Mouse (Mus musculus) neural tube, embryonic 14.5 days (tissue): ENCODE measurements at regions not wholly inside any gene's neighbourhood (a gene's known extent, or its start where the extent isn't known, plus 50 kb on each side); places are given as distances from the start of the nearest gene placed in this dataset.

Experiments
- ATAC-seq: fragments of 200-750 bp; cut with Nextera tagmentation; 2 replicates; pipeline ENCODE4 v1.8.0; 2017; ENCODE audit warnings: low read depth, mild to moderate bottlenecking, moderate TSS enrichment, moderate library complexity
- H3K27ac ChIP-seq: fragments of 300-500 bp; sonication (generic); 2 replicates; pipeline ENCODE4 v1.5.1; 2014; ENCODE audit warnings: low read depth, mild to moderate bottlenecking, control low read depth, low read length, moderate library complexity, mixed read lengths
- H3K27me3 ChIP-seq: fragments of 300-500 bp; sonication (generic); 2 replicates; pipeline ENCODE4 v1.6.1; 2014; ENCODE audit warnings: low read length; ENCODE audit not compliant: control insufficient read depth, insufficient read depth
- H3K36me3 ChIP-seq: fragments of 300-500 bp; sonication (generic); 2 replicates; pipeline ENCODE4 v1.6.1; 2014; ENCODE audit warnings: low read length, mixed read lengths; ENCODE audit not compliant: control insufficient read depth, insufficient read depth
- H3K4me1 ChIP-seq: fragments of 300-500 bp; sonication (generic); 2 replicates; pipeline ENCODE4 v1.6.1; 2014; ENCODE audit warnings: low read length; ENCODE audit not compliant: control insufficient read depth, insufficient read depth
- H3K4me2 ChIP-seq: fragments of 300-500 bp; sonication (generic); 2 replicates; pipeline ENCODE4 v1.6.1; 2014; ENCODE audit warnings: mild to moderate bottlenecking, low read depth, low read length, control low read depth
- H3K4me3 ChIP-seq: fragments of 300-500 bp; sonication (generic); 2 replicates; pipeline ENCODE4 v1.5.1; 2014; ENCODE audit warnings: low read depth, low read length, control low read depth, mixed read lengths
- H3K9ac ChIP-seq: fragments of 300-500 bp; sonication (generic); replicated peaks from 2 replicates; pipeline ENCODE4 v1.6.1; 2014; ENCODE audit warnings: low read depth, mild to moderate bottlenecking, control low read depth, low read length, mixed read lengths
- H3K9me3 ChIP-seq: fragments of 300-500 bp; sonication (generic); 2 replicates; pipeline ENCODE4 v1.6.1; 2016; ENCODE audit warnings: low read length; ENCODE audit not compliant: control insufficient read depth
- WGBS: fragments of 180-500 bp; shearing (Covaris S2); extraction: QIAGEN DNeasy Blood & Tissue Kit; methylation state at CpG from one replicate; pipeline ENCODE4 v1.1.7; 2014; 5-methylcytosine and 5-hydroxymethylcytosine counted together

DNA sequence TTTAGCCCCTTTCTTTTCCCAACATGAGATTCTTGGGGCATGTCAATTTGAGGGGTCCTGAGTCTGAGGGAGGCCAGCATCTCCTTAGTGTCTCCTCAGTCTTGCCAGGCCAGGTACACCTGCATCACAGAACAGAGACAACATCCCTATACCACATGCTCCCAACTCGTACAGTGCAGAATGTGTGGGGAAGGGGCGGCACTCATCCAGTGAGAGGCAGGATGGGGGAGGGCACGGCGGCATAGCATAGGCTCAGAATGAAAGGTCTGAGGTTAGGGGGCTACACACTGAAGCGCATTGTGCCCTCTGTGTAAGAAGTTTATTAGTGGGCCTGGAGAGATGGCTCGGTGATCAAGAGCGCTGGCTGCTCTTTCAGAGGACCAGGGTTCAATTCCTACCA is 256.4 kb upstream of the Hs6st1 start:
- Histone ChIP-seq H3K27me3 (no peaks in the 10 kb centered on the region), H3K27ac (no peak overlapping the region), H3K36me3 (no peaks in the 10 kb centered on the region), H3K9ac (no peak overlapping the region), H3K4me3 (no peak overlapping the region), H3K9me3 (no peaks in the 10 kb centered on the region), H3K4me2 (no peak overlapping the region), H3K4me1 (no peaks in the 10 kb centered on the region)
- WGBS: 51% methylated on average over 7 of the region's 7 CpGs
- ATAC-seq: peak; percentile 41; the same call in 1 of the 2 replicates

DNA sequence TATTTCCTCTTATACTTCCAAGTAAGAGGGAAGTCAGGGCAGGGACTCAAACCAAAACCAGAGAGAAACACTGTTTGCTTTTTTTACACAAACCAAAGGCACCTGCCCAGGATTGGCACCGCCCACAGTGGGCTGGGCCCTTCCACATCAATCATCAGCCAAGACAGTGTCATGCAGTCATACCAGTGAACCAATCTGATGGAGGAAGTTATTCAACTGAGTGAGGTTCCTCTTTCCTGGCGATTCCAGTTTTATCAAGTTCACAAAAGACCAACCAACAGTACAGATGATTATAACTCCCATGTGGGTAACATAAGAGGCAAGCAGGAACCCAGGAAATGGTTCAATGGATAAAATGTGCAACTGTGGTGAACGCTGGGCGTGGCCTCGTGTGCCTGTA is 254.6 kb upstream of the Hs6st1 start:
- Histone ChIP-seq H3K36me3 (no peaks in the 10 kb centered on the region), H3K27me3 (no peaks in the 10 kb centered on the region), H3K27ac (no peak overlapping the region), H3K9ac (no peak overlapping the region), H3K9me3 (no peaks in the 10 kb centered on the region), H3K4me1 (no peaks in the 10 kb centered on the region), H3K4me2 (no peak overlapping the region), H3K4me3 (no peak overlapping the region)
- no peak for ATAC-seq
- WGBS: 91% methylated on average over 5 of the region's 5 CpGs

DNA sequence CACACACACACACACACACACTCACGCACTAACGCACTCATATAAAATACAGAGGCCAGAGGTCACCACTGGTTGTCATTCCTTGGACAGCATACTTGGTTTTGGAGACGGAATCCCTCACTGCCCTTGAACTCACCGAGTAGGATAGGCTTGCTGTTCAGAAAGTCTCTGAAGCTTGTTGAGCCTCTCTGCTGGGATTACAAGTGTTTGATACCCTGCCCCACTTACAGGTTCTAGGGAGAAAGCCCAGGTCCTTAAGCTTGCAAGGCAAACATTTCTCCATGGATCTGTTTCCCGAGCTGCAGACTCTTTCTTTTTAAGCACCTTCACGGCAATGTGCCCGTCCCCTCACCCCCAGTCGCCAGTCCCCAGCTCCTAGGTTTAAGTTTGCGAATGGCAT is 254.0 kb upstream of the Hs6st1 start:
- Histone ChIP-seq H3K9me3 (no peaks in the 10 kb centered on the region), H3K4me2 (no peak overlapping the region), H3K4me1 (no peaks in the 10 kb centered on the region), H3K9ac (no peak overlapping the region), H3K4me3 (no peak overlapping the region), H3K27me3 (no peaks in the 10 kb centered on the region), H3K36me3 (no peaks in the 10 kb centered on the region), H3K27ac (no peak overlapping the region)
- 64% methylated on average over 9 of the region's 9 CpGs for WGBS
- ATAC-seq: no peak

DNA sequence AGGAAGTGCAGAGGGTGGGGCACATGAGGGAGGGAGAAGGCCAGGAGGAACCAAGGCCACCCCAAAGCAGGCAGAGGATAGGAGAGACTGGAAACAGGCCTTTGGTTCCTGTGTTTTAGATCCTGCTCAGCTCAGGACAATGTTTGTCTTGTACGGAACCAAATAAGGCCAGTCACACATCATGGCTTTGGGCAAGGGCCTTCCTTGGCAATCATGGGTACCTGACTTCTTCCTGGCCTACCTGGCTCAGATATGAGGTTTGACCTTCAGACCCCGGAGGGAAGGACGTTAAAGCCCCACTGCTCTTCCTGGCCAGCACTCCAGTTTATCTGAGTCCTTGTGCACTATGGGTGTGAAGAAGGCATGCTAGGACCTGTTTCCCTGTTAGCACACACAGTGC is 253.4 kb upstream of the Hs6st1 start:
- ATAC-seq: no peak
- 91% methylated on average over 3 of the region's 3 CpGs for WGBS
- Histone ChIP-seq H3K4me2 (no peak overlapping the region), H3K4me1 (no peaks in the 10 kb centered on the region), H3K4me3 (no peak overlapping the region), H3K27me3 (no peaks in the 10 kb centered on the region), H3K27ac (no peak overlapping the region), H3K36me3 (no peaks in the 10 kb centered on the region), H3K9me3 (no peaks in the 10 kb centered on the region), H3K9ac (no peak overlapping the region)

DNA sequence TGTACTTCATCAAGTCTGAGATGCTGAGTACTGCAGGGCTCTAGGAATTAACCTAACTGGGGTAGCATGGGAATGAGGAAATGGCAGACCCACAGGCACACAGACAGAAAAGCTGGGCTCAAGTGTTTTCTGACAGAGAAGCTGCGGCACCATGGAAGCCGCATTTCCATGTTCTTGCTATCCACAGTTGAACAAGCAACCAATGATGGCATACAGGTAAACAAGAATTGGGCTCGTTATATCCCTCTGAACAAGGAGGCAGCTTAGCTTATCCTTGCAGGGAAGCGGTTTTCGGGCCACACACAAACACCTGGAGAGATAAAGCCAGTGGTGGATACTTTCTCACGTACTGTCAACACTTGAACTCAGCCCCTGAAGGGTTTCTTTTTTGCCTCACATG is 246.4 kb upstream of the Hs6st1 start:
- Histone ChIP-seq H3K27me3 (no peaks in the 10 kb centered on the region), H3K9me3 (no peaks in the 10 kb centered on the region), H3K36me3 (no peaks in the 10 kb centered on the region), H3K4me2 (no peak overlapping the region), H3K4me3 (no peak overlapping the region), H3K9ac (no peak overlapping the region), H3K27ac (no peak overlapping the region), H3K4me1 (no peaks in the 10 kb centered on the region)
- WGBS: 97% methylated on average over 6 of the region's 6 CpGs
- ATAC-seq: no peak

DNA sequence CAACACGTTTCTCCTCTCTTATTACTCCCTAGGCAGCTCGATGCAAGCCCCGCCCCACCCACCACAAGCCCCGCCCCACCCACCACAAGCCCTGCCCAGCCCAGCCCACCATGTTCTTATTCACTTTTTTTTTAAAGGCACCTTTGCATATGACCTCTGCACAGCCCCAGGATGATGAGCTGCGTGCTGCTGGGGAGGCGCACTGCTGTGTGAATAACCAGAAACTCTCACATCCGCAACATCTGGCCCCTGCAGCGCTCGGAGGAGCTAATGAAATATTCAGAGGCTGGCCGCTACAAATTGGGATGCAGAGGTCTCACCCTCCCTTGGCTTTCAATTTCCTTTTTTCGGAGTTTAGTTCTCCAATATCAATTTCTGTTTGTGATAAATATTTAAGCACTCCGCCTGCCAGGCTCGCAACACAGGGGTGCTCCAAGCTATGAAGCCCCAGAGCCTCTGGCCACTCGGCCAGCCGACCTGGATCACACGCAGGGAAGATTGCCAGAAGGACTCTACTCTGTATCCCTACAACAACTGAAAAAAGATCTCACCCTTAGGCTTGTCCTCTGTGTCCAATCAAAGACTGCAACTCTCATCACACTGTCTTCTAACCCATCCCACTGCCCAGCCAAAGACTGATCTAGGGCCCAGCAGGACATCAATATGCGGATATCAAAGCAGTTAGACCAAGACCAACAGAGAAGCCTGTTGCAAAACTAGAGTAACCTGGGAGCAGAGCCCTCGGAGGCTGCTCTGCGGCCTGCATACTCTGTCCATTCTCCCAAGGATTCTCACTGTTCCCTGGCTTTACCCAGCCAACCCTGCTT is 245.6 kb upstream of the Hs6st1 start:
- H3K36me3 ChIP-seq: no peaks in the 10 kb centered on the region
- H3K27me3 ChIP-seq: no peaks in the 10 kb centered on the region
- no peak overlapping the region for H3K27ac ChIP-seq
- WGBS: 44% methylated on average over 19 of the region's 19 CpGs
- H3K9me3 ChIP-seq: no peaks in the 10 kb centered on the region
- H3K4me2 ChIP-seq: no peak overlapping the region
- no peak overlapping the region for H3K4me3 ChIP-seq
- H3K4me1 ChIP-seq: no peaks in the 10 kb centered on the region
- no peak for ATAC-seq
- H3K9ac ChIP-seq: no peak overlapping the region

DNA sequence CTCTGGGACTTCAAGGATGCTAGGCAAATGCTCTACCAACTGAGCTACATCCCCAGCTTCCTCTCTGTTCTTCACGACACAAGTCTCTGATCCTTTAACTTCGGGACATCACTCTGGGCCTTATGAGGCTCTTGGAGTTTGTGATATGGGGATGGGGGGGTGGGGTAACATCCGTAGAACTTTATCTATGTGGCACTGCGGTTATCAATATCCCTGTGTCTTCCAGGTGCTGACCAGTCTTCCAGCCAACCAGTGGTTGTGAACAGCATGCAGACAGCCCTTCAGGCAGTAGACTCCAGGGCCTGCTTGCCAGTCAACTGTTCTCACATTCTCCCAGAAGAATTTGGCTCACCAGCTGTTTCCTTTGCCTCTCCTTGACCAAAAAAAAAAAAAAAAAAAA is 244.7 kb upstream of the Hs6st1 start:
- Histone ChIP-seq H3K9ac (no peak overlapping the region), H3K4me3 (no peak overlapping the region), H3K27ac (no peak overlapping the region), H3K36me3 (no peaks in the 10 kb centered on the region), H3K4me1 (no peaks in the 10 kb centered on the region), H3K9me3 (no peaks in the 10 kb centered on the region), H3K4me2 (no peak overlapping the region), H3K27me3 (no peaks in the 10 kb centered on the region)
- ATAC-seq: no peak
- 96% methylated on average over 4 of the region's 4 CpGs for WGBS

DNA sequence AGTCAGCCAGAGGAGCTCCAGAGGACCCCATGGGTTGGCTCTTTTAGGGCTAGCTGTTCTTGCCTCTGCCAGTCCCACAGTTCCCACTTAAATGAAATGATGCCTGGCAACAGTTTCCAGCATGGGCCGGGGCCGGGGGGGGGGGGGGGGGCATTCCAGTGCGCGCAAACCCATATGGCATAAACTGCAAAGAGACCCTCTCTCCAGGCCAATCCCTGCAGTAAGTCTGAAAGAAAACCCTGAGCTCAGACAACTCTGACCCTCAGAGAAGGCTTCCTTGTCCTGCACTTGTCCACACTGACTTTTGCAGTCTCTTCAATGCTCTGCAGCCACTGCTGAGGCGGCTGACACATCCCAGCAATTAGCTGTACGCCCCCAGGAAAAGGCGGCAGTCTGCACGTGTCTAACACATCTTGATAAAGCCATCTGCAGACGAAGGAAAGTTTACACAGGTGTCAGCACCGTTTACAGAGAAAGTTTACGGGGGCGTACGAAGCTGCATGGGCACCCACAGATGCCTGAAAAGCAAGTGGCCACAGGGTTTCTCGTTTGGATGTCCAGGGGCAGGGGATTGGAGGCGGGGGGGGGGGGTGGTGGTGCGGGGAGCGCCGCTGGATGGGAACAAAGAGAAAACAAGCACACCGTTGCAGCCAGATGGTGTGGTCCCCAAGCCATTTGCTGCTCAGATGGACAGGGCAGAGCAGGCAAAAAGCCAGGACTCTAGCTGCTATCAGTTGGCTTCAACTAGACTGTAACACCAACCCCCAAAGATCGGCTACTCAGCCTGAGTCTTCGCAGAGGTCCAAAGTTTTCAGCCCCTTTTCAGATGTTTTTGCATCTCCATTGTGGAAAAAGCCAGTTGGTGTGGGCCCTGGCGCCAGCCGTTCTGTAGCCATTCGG is 244.0 kb upstream of the Hs6st1 start:
- Histone ChIP-seq H3K9ac (no peak overlapping the region), H3K9me3 (no peaks in the 10 kb centered on the region), H3K4me1 (no peaks in the 10 kb centered on the region), H3K4me2 (no peak overlapping the region), H3K27me3 (no peaks in the 10 kb centered on the region), H3K27ac (no peak overlapping the region), H3K36me3 (no peaks in the 10 kb centered on the region), H3K4me3 (no peak overlapping the region)
- 60% methylated on average over 22 of the region's 24 CpGs for WGBS
- ATAC-seq: no peak

DNA sequence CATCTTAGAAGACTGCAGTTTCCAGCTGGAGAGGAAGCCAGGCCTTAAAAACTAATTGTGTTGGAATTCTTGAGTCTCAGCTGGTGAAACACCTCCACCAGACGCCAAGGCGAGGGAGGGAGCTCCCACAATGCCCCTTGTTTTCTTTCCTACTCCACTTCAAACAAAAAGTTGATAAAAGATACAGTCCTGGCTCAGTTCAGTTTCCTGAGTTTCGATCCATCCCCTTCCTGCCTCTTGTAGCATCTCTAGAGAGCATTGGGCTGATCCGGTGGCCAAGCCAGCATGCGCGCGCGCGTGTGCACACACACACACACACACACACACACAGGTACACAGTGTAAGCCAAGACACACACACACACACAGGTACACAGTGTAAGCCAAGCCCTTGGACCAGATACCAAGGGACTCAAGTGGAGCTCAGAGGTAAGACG is 242.7 kb upstream of the Hs6st1 start:
- Histone ChIP-seq H3K27ac (no peak overlapping the region), H3K27me3 (no peaks in the 10 kb centered on the region), H3K9ac (no peak overlapping the region), H3K4me1 (no peaks in the 10 kb centered on the region), H3K4me3 (no peak overlapping the region), H3K4me2 (no peak overlapping the region), H3K36me3 (no peaks in the 10 kb centered on the region), H3K9me3 (no peaks in the 10 kb centered on the region)
- no peak for ATAC-seq
- WGBS: 79% methylated on average over 10 of the region's 10 CpGs
